Mouse (Mus musculus) layer of hippocampus, adult 9-10 months (tissue): ENCODE data around the gene Terf2.

ENCODE experiments used
- DNase-seq: peaks from one replicate; pipeline ENCODE4 v3.0.0; 2022; ENCODE audit warnings: low spot score

The Terf2 gene

GRCm38 (mm10) chr8:107096366-107097036 is at the start of gene Terf2:
Terf2 (minus strand) TSS chr8:107096547.
- peak; percentile 77 for DNase-seq

- DNase-seq, result no peak
These were observed 47.2 kb upstream of the Terf2 start for GRCm38 (mm10) chr8:107143501-107143900.

GRCm38 (mm10) chr8:107142539-107142938 is 46.2 kb upstream of the Terf2 start:
- no peak for DNase-seq

- no peak for DNase-seq
These were observed 43.5 kb upstream of the Terf2 start for GRCm38 (mm10) chr8:107139704-107140470.

GRCm38 (mm10) chr8:107138338-107138737 is 42.0 kb upstream of the Terf2 start:
- no peak for DNase-seq

- DNase-seq, result no peak
These were observed 41.2 kb upstream of the Terf2 start for GRCm38 (mm10) chr8:107137591-107137990.

GRCm38 (mm10) chr8:107136003-107136612 is 39.8 kb upstream of the Terf2 start:
- DNase-seq, result no peak

GRCm38 (mm10) chr8:107133881-107134280 is 37.5 kb upstream of the Terf2 start:
- DNase-seq, result no peak

- no peak for DNase-seq
These were observed 36.5 kb upstream of the Terf2 start for GRCm38 (mm10) chr8:107132581-107133491.

GRCm38 (mm10) chr8:107130028-107130427 is 33.7 kb upstream of the Terf2 start:
- DNase-seq, result no peak

- no peak for DNase-seq
These were observed 33.1 kb upstream of the Terf2 start for GRCm38 (mm10) chr8:107129171-107130025.

- DNase-seq, result no peak
These were observed 28.0 kb upstream of the Terf2 start for GRCm38 (mm10) chr8:107124343-107124742.

GRCm38 (mm10) chr8:107123063-107123614 is 26.8 kb upstream of the Terf2 start:
- no peak for DNase-seq

GRCm38 (mm10) chr8:107121681-107122291 is 25.4 kb upstream of the Terf2 start:
- DNase-seq, result no peak

GRCm38 (mm10) chr8:107120806-107121205 is 24.5 kb upstream of the Terf2 start:
- no peak for DNase-seq

GRCm38 (mm10) chr8:107119412-107119811 is 23.1 kb upstream of the Terf2 start:
- no peak for DNase-seq

- no peak for DNase-seq
These were observed 22.5 kb upstream of the Terf2 start for GRCm38 (mm10) chr8:107118803-107119233.

GRCm38 (mm10) chr8:107117019-107117418 is 20.7 kb upstream of the Terf2 start:
- DNase-seq, result no peak

GRCm38 (mm10) chr8:107116023-107116422 is 19.7 kb upstream of the Terf2 start:
- peak; percentile 84 for DNase-seq

GRCm38 (mm10) chr8:107115008-107115320 is 18.6 kb upstream of the Terf2 start:
- no peak for DNase-seq
